Mouse (Mus musculus) right cerebral cortex, postnatal 14 days (tissue): Measurements from ENCODE around the gene Il18rap.
"Not testable (repeated sequence)": the region's sequence is repeated elsewhere in the genome, so short reads cannot be mapped to it uniquely, and the experiment has no call there.

Experiments
- DNase-seq: peaks from one replicate; pipeline ENCODE4 v3.0.0; 2022

The Il18rap gene

DNA sequence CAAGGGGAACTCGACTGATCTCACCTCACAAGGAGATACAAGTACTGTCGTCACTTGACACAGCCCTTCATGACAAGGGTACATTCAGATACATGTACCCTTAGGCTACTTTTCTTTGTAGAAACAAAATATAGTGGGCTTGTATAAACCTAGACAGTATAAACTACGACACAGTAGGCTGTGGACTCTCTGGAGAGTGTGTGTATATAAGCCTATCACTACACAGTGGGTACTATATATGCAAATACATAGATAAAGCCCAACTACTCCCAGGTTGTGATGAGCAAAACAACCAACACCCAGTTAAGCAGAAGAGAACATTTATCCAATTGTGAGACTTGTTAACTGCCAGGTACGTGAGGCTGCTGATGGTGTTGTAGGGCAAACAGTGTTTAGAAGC, 31.5 kb downstream of the Il18rap start:
- DNase-seq, result no peak

DNA sequence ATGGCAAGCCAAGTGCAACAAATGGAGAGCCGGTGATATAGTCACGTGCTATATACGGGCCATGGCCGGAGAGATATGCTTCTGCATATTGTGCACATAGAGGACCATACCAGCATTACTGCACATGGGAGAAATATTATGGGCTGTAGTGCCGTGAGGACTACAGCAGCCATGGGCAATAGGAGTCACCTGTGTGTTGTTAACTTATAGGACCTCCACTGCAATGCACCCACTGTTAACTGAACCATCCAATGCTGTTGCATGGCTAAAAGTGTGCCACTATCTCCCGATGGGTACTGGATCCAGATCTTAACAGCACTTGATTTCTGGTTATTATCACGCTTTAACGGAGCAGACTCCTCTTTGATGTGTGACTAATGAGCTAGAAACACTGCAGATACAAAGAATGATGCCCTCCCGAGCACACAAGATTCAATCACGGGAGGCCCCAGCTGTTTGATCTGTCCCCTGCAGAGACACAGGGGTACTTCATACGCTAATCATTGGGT, 32.0 kb downstream of the Il18rap start:
- DNase-seq, result no peak

DNA sequence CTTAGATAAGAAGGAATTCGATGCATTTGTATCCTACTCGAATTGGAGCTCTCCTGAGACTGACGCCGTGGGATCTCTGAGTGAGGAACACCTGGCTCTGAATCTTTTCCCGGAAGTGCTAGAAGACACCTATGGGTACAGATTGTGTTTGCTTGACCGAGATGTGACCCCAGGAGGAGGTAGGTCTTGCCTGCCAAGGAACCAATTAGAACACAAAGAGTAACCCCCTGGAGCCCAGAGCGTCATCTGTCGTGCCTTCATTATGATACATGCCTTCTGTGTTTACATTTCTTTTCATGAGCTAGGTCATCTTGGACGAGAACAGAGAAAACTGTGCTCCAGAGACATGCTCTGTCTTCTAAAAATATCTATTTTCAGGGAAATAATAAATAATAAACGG, 32.6 kb downstream of the Il18rap start:
- no peak for DNase-seq

DNA sequence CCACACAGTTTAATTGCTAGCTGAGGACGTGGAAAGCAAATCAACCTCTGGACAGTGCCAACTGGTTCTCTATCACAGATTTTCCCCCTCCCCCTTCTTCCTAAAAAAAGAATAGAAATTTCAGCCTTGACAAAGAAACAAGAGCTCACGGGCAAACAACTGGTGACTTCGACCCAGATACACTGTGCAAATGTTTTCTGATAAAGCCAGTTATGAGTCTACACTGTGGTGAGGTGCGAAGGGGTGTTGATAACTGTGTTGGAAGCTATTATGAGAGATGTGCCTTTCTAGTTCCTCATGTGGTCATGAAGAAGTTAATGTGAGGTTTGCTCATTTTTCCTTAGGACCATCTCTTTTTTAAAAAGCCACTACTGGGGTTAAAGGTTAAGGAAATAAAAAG, 54.2 kb downstream of the Il18rap start:
- no peak for DNase-seq

DNA sequence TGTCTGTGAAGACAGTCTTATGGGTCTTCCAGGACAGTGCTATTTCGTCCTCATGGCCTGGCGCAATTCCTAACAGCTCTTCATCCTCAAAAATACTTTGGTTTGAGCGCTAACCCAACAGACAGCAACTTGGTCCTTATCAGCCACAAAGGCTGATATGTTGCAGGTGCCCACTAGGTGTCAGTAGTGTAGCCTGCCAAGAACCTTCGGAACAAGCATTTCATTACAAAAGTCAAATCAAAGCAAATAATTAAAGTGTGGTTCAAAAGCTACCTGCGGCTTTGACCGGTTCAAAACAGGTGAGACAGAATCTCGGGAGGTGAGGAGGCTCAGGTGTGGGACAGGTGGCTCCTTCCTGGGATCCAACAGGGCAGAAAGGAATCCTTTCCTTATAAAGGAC, 64.6 kb downstream of the Il18rap start, which contains the start of gene Slc9a4:
Gene Slc9a4 (plus strand): TSS at position 298 of the 400 bp plus-strand sequence.
- peak; percentile 17 for DNase-seq

DNA sequence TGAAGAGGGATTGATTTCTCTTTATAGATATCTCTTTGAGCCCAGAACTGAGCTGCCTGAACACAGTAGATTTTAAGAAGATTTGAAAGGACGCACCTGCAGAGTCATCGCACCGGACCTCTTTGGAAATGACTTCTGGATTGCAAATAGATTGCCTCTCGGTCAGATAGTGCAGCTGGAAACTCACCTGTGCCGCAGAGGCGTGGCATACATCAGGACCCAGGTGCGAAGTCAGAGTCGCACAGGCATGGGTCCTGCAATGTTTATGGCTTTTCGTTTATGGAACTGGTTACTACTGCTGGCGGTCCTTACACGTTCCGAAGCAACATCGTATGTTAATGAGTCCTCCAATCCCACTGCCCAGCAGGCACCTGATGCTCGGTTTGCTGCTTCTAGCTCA, 65.1 kb downstream of the Il18rap start:
- DNase-seq, result no peak

DNA sequence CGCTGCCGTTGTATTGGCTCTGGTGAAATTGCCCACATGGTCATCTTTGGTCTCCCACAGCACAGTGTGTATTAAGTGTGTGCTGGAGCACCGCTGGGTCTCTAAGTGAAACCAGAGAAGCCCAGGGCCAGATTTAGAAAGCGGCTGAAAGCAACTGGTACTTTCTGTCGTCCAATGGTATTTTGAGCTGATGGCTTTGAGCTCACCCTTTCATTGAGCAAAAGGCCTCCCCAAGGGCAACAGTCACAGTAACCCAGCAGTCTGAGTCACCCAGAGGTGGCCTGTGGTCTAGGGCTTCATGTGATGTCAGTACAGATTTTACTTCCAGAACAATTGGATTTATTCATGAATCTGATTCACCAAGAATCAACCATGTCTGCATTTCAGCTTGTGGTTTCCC, 71.6 kb downstream of the Il18rap start:
- DNase-seq, result no peak

DNA sequence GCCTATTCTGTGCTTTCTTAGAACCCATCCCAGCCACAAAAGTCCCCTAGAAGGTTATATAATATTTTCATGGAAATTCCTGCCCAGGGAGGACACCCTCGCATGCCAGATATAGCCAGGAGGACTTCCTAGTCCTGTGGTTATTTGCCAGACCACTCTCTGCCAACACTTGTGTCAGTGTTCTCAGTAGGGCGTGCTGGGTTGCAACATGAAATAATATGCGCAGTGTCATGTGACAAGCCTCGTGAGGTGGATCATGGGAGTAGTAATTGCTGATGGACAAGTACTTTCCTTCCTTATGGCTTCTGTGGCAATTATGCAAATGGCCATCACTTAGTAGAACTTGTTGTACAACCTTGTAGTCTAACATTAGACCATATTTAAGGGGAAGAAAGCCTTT, 75.8 kb downstream of the Il18rap start:
- DNase-seq, result no peak

DNA sequence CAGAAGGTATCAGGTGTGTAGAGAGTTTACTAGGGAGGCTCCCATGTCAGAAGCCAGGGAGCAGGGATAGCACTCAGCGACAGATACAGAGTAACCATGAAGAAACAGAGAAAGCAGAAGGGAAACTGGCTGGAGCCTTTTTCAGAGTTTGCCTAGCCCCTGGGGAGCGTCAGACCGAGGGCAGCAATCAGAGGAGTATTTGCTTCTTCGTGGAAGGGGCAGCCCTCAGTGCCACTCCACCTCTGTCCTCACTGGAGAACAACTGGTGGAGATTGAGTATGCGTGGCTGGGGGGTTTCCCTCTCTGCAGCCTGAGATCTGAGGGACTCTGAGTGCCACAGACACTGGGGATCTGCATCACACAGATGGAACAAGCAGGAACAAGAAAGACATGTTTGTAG, 82.7 kb downstream of the Il18rap start:
- no peak for DNase-seq

DNA sequence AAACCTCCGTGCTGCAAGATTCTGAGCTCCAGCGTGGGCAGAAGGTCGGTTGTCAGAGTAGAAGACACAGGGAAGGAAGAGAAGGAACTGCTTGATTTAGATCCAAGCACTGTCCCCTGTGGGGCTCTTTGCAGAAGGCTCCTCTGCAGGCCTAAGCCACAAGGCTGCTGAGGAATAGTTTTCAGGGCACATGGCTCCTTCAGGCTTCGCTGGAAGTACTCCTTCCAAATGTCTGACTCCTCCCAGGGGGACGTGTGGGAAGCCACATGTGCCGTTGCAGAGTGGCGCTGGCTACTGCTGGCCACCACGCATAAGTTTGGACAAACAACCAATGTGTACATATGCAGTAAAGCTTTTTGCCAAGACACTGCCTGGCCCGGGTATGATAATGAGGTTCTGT, 84.5 kb downstream of the Il18rap start:
- DNase-seq, result not testable (repeated sequence)

DNA sequence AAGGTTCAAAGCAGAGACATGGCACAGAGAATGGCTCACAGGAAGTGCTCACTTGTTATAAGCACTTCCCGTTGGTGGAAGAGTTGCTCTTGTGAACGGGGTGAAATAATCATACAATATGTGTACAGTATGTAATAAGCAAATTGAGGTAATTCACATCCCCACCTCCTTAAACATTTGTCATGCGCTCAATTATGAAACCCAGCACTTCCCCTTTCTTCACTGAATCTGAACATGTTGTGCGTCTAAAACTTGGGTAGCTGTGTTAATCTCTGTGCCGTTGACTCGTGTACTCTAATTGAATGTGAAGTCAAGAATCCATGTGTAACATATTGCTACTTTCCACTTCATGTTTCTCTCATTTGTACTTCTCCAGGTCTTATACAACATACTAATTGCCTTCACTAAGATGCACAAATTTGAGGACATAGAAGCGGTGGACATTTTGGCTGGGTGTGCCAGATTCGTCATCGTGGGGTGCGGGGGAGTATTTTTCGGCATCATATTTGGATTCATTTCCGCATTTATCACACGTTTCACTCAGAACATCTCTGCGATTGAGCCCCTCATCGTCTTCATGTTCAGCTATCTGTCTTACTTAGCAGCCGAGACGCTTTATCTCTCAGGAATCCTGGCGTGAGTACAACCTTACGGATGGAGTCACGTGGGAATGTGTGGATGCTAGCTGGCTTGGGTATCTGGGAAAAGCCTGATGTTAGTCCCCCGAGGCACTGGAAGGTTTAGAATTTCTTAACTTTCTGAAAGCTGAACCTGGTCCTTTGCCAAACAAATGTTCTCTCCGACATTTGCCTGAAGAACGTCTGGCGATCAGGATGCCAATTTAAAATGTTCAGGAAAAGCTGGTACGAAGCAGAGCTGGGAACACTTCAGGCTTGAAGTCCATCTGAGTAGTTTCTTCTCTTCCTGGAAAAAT, 85.5 kb downstream of the Il18rap start:
- DNase-seq, result peak; percentile 13
